Mouse (Mus musculus) cerebellum, adult 9-11 months (tissue): ENCODE data around the gene Snx30.

Experiments
- DNase-seq: peaks from one replicate; pipeline ENCODE4 v3.0.0; 2022

Gene Snx30

GRCm38 (mm10) chr4:59914608-59915403 lies 109.2 kb downstream of the Snx30 start, which contains the start of gene Slc46a2:
Gene Slc46a2 (minus strand): TSS chr4:59915056.
- DNase-seq: peak; percentile 50

- DNase-seq: no peak
Measured at GRCm38 (mm10) chr4:59917966-59918365, 112.3 kb downstream of the Snx30 start.

- DNase-seq: no peak
Measured at GRCm38 (mm10) chr4:59925082-59925481, 119.4 kb downstream of the Snx30 start.

GRCm38 (mm10) chr4:59927666-59928065 lies 122.0 kb downstream of the Snx30 start:
- no peak for DNase-seq

GRCm38 (mm10) chr4:59928347-59928746 lies 122.7 kb downstream of the Snx30 start:
- peak; percentile 74 for DNase-seq

- peak; percentile 32 for DNase-seq
Measured at GRCm38 (mm10) chr4:59932505-59933281, 127.1 kb downstream of the Snx30 start.

GRCm38 (mm10) chr4:59937543-59937942 lies 131.9 kb downstream of the Snx30 start:
- DNase-seq: no peak
